Mouse (Mus musculus) thymus, adult 2 months (tissue): ENCODE results near the gene Slc23a4. TPM values are rescaled to one million over a fixed set of nuclear protein-coding genes. Genes with fewer than 3 reads are reported as not detected.

Source experiments
- DNase-seq: peaks from one replicate; pipeline ENCODE4 v3.0.0; 2021
- H3K27ac ChIP-seq: fragments of 200-500 bp; 2 replicates; pipeline ENCODE4 v1.5.1; 2012; ENCODE audit warnings: low read length, control low read depth; ENCODE audit not compliant: control insufficient read depth, insufficient read depth
- H3K27me3 ChIP-seq: fragments of 200-500 bp; 2 replicates; pipeline ENCODE4 v1.6.1; 2012; ENCODE audit warnings: mild to moderate bottlenecking, low read length, moderate library complexity, mixed read lengths; ENCODE audit not compliant: control insufficient read depth, insufficient read depth
- H3K36me3 ChIP-seq: fragments of 200-500 bp; 2 replicates; pipeline ENCODE4 v1.6.1; 2012; ENCODE audit warnings: mild to moderate bottlenecking, low read length, moderate library complexity; ENCODE audit not compliant: control insufficient read depth, insufficient read depth
- H3K4me1 ChIP-seq: fragments of 200-500 bp; replicated peaks from 2 replicates; pipeline ENCODE4 v1.6.1; 2012; ENCODE audit warnings: low read length; ENCODE audit not compliant: control insufficient read depth, insufficient read depth
- H3K4me3 ChIP-seq: fragments of 200-500 bp; 2 replicates; pipeline ENCODE4 v1.5.1; 2012; ENCODE audit warnings: mild to moderate bottlenecking, low read length, control low read depth, moderate library complexity; ENCODE audit not compliant: control insufficient read depth, insufficient read depth
- CTCF ChIP-seq: fragments of 200-500 bp; IDR thresholded peaks from 2 replicates; pipeline ENCODE4 v1.5.1; 2012; ENCODE audit warnings: mild to moderate bottlenecking, control low read depth, low read length, moderate library complexity, borderline replicate concordance; ENCODE audit not compliant: control insufficient read depth, poor library complexity, insufficient read depth; ENCODE audit errors: extremely low read depth
- POLR2A ChIP-seq: fragments of 200-500 bp; IDR thresholded peaks from 2 replicates; pipeline ENCODE4 v1.6.1; 2012; ENCODE audit warnings: mild to moderate bottlenecking, low read length, control low read depth, moderate library complexity; ENCODE audit not compliant: control insufficient read depth, poor library complexity, insufficient read depth; ENCODE audit errors: extremely low read depth
- WGBS: fragments of 180-500 bp; shearing (Covaris S2); methylation state at CpG from one replicate; pipeline ENCODE4 v1.1.7; 2018; 5-methylcytosine and 5-hydroxymethylcytosine counted together
- polyA plus RNA-seq: library from polyadenylated mRNA; depleted of rRNA; stranded (reverse); fragments of >200 nt; gene quantifications from 2 replicates; pipeline ENCODE4 v1.2.3, GENCODE M21; 2012

Slc23a4 gene
- polyA plus RNA-seq, 1 experiment = 8.1 TPM

DNA sequence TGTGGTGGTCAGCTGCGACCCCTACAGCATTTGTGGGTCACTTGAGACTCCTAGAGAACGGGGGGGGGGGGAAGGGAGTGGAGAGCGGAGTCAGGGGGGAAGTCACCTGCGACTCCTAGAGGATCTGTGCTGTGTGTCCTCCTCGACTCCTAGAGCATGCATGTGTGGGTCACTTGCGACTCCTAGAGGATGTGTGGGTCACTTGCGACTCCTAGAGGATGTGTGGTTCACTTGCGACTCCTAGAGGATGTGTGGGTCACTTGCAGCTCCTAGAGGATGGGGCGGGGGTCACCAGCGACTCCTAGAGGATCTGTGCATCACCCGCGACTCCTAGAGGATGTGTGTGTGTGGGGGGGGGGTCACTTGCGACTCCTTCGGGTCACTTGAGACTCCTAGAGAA is 66.3 kb downstream of the Slc23a4 start:
- Histone ChIP-seq H3K27me3 (no peaks in the 10 kb centered on the region), H3K27ac (no peak overlapping the region), H3K4me3 (no peak overlapping the region), H3K36me3 (no peaks in the 10 kb centered on the region), H3K4me1 (no peaks in the 10 kb centered on the region)
- no peak for TF ChIP-seq POLR2A
- no peak for TF ChIP-seq CTCF
- WGBS = 73% methylated on average over 14 of the region's 14 CpGs
- no peak for DNase-seq

DNA sequence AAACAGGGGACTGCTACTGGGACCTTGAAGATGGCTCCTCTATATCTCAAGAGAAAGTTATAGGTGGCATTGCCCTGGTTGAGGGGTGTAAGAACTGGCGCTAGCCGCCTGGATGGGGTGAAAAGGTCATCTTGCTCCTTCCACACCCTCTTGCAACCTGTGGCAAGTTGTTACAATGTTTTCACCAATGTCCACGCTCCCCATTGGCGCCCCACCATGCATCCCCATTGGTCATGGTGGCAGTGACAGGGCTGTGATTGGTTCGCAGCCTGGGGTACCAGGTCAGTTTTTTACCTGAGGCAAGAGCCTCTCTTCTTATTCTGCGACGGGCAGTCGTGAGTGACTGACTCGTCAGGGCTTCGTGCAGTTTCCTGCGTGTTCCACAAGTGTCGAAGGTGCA is 67.6 kb downstream of the Slc23a4 start:
- no peak for TF ChIP-seq POLR2A
- TF ChIP-seq CTCF = no peak
- Histone ChIP-seq H3K27me3 (no peaks in the 10 kb centered on the region), H3K27ac (no peak overlapping the region), H3K4me1 (no peaks in the 10 kb centered on the region), H3K4me3 (no peak overlapping the region), H3K36me3 (no peaks in the 10 kb centered on the region)
- no peak for DNase-seq
- 97% methylated on average over 12 of the region's 12 CpGs for WGBS

DNA sequence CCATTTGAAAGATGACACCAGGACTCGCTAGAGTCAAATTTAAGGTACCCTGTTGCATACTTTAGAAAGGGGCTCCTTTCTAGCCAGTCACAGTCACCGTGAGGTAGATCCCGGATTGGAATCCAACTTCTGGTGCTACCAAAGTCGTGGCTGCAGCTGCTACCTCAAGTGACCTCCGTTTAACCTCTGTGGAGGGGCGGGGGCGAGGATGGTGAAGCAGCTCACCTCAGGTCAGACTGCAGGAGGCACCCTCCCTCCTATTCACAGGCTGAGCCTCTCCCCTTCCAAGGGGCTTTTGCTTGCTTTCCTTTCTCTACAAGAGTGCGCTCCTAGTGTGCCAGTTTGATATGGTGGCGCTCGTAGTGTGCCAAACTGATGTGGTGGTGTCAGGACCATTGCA is 68.2 kb downstream of the Slc23a4 start, which contains the start of gene Stra8:
Gene Stra8, plus strand, starts transcription at position 208 of the 400 bp plus-strand sequence.
- Histone ChIP-seq H3K27me3 (no peaks in the 10 kb centered on the region), H3K4me3 (no peak within 1 kb of the TSS), H3K4me1 (no peaks in the 10 kb centered on the region), H3K36me3 (no peaks in the 10 kb centered on the region), H3K27ac (no peak within 1 kb of the TSS)
- DNase-seq = no peak
- TF ChIP-seq POLR2A (no peak), CTCF (no peak)
- WGBS = 82% methylated on average over 10 of the region's 10 CpGs

DNA sequence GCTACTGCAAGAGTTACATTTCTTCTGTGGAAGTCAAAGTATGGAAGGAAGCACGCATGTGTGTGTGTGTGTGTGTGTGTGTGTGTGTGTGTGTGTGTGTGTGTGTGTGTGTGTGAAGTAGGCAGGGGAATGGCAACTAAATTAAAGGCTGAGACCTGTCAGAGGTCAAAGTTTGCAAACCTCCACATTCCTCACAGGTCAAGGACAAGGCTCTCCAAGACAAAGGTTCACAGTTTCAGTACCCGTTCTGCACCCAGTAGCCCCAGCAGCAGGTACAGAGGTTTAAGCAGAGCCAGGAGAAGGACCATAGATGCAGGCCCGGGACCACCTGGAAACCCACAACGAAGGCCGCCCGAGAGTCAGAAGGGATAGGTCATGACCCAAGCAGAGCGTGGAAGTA is 69.1 kb downstream of the Slc23a4 start:
- Histone ChIP-seq H3K4me3 (no peak overlapping the region), H3K27me3 (no peaks in the 10 kb centered on the region), H3K36me3 (no peaks in the 10 kb centered on the region), H3K27ac (no peak overlapping the region), H3K4me1 (no peaks in the 10 kb centered on the region)
- TF ChIP-seq CTCF = no peak
- no peak for TF ChIP-seq POLR2A
- DNase-seq = no peak
- 92% methylated on average over 7 of the region's 7 CpGs for WGBS

DNA sequence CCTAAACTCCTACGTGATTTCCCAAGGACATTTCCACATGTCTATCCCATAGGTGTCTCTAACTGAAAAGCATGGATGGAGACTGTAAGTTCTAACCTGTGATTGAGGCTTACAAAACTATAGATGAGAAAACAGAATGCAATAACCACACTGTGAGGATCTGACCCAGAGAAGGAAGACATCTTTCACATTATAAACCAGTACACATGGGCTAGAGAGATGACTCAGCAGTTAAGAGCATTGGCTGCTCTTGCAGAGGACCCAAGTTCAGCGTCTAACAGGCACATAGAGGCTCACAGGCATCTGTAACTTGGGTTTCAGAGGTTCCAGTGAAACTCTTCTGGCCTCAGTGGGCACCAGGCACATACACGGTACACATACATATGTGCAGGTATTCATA is 73.7 kb downstream of the Slc23a4 start:
- no peak for TF ChIP-seq POLR2A
- TF ChIP-seq CTCF = no peak
- 73% methylated on average over 3 of the region's 3 CpGs for WGBS
- H3K36me3 ChIP-seq = no peaks in the 10 kb centered on the region
- no peak for DNase-seq
- H3K27me3 ChIP-seq = no peaks in the 10 kb centered on the region
- no peak overlapping the region for H3K27ac ChIP-seq
- no peak overlapping the region for H3K4me3 ChIP-seq
- H3K4me1 ChIP-seq = peaks cover 6% of the 10 kb centered on the region

DNA sequence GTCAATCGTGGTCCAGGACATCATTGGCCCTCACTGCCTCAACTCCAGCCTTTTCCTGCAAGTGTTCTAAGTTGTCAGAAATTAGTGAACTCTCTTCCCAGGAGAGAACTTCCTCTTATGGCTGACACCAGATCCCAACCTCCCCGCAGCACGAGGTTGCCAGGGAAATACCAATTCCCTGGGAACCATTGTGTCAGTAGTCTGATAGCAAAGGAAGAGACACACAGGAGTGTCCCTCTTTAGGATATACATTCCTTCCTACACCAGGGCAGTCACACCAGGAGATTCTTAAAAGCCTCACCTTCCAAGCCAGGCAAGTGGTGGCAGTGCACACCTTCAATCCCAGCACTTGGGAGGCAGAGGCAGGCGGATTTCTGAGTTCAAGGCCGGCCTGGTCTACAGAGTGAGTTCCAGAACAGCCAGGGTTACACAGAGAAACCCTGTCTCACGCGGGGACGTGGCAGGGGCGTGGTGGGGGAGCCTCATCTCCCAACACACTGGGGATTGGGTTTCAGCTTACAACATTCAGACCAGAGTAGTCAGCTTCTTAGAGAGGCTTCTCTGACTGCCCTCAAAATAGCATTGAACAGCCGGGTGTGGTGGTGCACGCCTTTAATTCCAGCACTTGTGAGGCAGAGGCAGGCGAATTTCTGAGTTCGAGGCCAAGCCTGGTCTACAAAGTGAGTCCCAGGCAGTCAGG is 74.7 kb downstream of the Slc23a4 start:
- Histone ChIP-seq H3K4me1 (peaks cover 6% of the 10 kb centered on the region), H3K27me3 (no peaks in the 10 kb centered on the region), H3K36me3 (no peaks in the 10 kb centered on the region), H3K4me3 (no peak overlapping the region), H3K27ac (no peak overlapping the region)
- WGBS = 94% methylated on average over 13 of the region's 13 CpGs
- DNase-seq = no peak
- TF ChIP-seq POLR2A = no peak
- TF ChIP-seq CTCF = no peak

DNA sequence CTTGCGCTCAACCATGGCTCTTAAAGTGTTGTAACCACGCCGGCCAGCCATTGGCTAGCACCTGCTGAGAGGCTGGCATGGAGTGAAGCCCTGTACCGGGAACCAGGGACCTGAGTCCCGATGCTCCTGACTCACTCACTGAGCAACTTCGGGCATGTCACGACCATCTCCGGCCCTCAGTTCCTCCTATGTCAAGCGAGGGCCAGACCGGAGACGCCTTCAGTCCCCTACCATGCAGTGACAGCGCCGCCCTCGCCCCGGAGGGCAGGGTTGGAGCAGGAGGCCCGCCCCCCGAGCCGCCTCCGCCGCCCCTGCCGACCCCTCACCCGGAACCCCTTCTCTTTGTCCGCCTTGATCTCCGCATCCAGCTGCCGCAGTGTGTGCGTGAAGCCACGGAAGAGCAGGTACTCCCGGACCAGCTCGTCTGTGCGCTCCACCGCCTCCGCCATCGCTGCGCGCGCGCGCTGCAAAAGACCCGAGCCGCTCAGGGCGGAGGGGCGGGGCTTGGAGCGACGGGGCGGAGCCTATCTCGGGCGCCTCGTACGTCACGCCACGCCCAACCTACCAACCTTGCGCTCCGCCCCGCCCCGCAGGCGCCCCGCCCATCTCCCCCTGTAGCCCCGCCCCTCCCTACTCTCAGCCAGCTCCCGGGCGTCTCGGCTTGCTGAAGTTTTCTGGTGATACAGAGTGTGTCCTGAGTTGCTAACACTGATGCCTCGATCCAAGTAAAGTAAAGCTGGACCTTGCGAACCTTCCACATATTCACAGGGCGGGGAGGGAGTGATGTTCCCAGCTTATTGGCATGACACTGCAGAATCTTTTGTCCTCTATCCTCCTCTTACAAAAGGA is 77.6 kb downstream of the Slc23a4 start, which contains the start of gene Wdr91:
Gene Wdr91, minus strand, starts transcription at position 506 of the 849 bp plus-strand sequence.
- Histone ChIP-seq H3K4me3 (peak within 1 kb of the TSS; percentile 72), H3K36me3 (peaks cover 16% of the 10 kb centered on the region), H3K27me3 (no peaks in the 10 kb centered on the region), H3K27ac (peak within 1 kb of the TSS; percentile 5; the same call in 1 of the 2 replicates), H3K4me1 (peaks cover 6% of the 10 kb centered on the region)
- TF ChIP-seq CTCF = peak; percentile 68; the same call in 1 of the 2 replicates
- peak; percentile 55; the same call in 1 of the 2 replicates for TF ChIP-seq POLR2A
- under 1% methylated on average over 64 of the region's 64 CpGs for WGBS
- DNase-seq = peak; percentile 93
